Mouse (Mus musculus) forebrain, embryonic 14.5 days (tissue): Measurements from ENCODE around the gene Kdelc2. TPM values are rescaled to one million over a fixed set of nuclear protein-coding genes. Genes with fewer than 3 reads are reported as not detected.

Experiments used
- microRNA-seq: library from miRNA; unstranded; fragments of <30 nt; microRNA quantifications from one replicate; pipeline ENCODE4, GENCODE M21; 2016
- polyA plus RNA-seq: library from polyadenylated mRNA; unstranded; fragments of >200 nt; fragmentation: Nextera tagmentation; extraction: Ambion mirVana; gene quantifications from 2 replicates; pipeline ENCODE4 v1.2.1, GENCODE M21; 2014

Gene Kdelc2
- polyA plus RNA-seq, 1 experiment from 2014 or later = 3.3 TPM

Small RNAs within 50 kb of the gene (microRNA-seq; reads per million reads assigned to microRNA genes)
- not detected for gene Mir130c

Other genes with a start within 250 kb of the Kdelc2 start
- 22.8 and 24.7 TPM in 2 replicates for gene Ddx10, start 136.0 kb upstream of the Kdelc2 start, polyA plus RNA-seq
- 0.05 and 0.19 TPM in 2 replicates for gene Exph5, start 82.4 kb upstream of the Kdelc2 start, polyA plus RNA-seq
- gene 4930550C14Rik, start 18.3 kb downstream of the Kdelc2 start, polyA plus RNA-seq = 0.17 and 0.57 TPM in 2 replicates
- gene Atm, start 152.7 kb downstream of the Kdelc2 start, polyA plus RNA-seq = 12.5 and 13.0 TPM in 2 replicates
- gene Npat, start 153.0 kb downstream of the Kdelc2 start, polyA plus RNA-seq = 13.9 and 15.3 TPM in 2 replicates
- gene Acat1, start 226.4 kb downstream of the Kdelc2 start, polyA plus RNA-seq = 190 and 201 TPM in 2 replicates